Mouse (Mus musculus): Measurements from ENCODE around the gene Spata22. TPM values are rescaled to one million over a fixed set of nuclear protein-coding genes. Genes with fewer than 3 reads are reported as not detected.
"Not testable (repeated sequence)": the region's sequence is repeated elsewhere in the genome, so short reads cannot be mapped to it uniquely, and the experiment has no call there.

Spata22 gene
- total RNA-seq (2021), result not detected
- long read RNA-seq, experiment 1, result 0 reads
- long read RNA-seq, experiment 2, result 0 reads

DNA sequence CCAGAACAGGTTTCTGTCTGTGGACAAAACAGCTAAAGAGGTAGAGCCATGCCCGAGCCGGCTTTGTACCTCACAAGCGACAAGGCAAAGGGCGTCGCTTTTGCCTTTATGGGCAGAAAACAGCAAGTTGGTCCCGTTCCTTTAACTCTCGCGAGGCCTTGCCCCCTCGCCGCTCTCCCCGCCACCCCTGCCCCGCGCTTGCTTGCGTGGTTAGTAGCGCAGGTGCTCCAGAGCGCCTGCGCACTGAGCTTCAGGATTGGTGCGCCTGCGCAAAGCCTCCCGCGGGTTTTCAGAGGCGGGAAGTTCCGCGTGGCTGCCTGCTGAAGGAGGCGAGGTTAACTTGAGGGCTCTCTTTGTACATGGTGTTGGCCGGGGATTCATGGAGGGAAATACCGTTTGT lies at the start of gene Spata22, which contains the start of the genes Aspa and Gm49340:
Spata22 (plus strand) TSS at position 300 of the 400 bp plus-strand sequence.
Aspa (minus strand) TSS at position 155 of the 400 bp plus-strand sequence.
Gm49340 (plus strand) TSS at position 300 of the 400 bp plus-strand sequence.
- no peak for DNase-seq

DNA sequence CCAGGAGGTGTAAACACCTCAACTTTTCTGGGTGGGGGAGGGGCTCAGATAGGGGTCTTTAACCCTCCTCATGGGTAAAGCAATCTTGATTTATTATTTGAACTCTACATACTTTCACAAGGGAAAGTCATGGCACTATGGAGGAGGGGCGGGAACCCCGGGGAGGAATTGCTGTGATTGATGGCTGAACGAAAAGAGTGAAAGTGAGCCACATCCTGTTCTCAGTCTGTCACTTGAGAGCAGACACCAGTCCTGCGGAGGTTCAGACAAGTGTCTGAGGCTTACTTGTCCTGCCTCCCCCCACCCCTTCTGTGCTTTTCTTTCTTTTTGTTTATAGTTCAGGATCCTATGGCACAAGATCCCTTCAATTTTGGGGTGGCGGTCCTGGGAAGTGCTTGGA lies 48.8 kb upstream of the Spata22 start:
- DNase-seq, result no peak

DNA sequence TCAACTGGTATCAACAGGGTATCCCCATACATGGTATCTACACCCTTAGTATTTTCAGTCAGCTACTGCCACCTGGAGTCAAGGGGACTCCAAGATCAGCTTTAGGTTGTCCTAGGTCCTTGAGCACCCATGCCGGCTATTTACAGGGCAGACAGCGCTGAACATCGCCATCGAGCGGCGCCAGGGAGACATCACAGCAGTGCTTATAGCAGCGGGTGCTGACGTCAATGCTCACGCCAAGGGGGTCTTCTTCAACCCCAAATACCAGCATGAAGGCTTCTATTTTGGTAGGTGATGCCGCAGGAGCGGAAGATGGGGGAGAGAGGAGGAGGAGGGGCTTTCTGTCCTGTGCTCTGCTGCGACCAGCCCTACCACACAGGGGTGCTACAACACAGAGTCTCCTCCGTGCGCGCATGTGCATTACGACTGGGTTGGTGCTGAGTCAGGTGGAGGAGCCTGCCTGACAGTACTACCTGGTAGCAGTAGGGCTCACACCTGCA lies 48.0 kb upstream of the Spata22 start:
- peak; percentile 43 for DNase-seq

DNA sequence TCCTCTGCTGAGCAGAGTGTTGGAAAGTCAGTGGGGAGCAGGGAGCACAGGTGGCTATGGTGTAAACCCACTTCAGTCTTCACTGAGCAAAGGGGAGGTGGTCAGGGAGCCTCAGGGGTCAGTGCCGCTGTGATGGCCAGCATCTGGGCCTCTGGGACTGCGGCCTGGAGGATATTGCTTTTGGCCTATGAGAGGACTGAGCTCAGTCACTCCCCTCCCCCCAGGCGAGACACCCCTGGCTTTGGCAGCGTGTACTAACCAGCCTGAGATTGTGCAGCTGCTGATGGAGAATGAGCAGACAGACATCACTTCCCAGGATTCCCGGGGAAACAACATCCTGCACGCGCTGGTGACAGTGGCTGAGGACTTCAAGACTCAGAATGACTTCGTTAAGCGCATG lies 46.2 kb upstream of the Spata22 start:
- no peak for DNase-seq

DNA sequence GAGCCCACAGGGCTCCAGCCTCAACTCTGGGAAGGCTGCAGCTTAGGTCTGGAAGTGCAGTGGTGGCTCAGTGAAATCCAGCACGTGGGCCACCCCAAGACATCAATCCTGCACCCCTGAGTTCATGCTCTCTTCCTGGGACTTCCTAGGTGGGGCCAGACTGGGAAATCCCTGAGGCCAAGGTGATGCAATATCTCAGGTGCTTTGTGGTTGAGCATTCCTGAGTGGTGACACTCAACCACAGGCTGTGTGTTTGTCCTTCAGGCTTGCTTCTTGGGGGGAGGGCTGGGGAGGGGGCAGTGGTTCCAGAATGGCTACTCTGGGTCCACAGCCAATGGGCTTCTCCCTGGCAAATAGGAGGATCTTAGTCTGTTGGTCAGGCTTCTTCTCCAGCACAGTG lies 45.6 kb upstream of the Spata22 start:
- no peak for DNase-seq

DNA sequence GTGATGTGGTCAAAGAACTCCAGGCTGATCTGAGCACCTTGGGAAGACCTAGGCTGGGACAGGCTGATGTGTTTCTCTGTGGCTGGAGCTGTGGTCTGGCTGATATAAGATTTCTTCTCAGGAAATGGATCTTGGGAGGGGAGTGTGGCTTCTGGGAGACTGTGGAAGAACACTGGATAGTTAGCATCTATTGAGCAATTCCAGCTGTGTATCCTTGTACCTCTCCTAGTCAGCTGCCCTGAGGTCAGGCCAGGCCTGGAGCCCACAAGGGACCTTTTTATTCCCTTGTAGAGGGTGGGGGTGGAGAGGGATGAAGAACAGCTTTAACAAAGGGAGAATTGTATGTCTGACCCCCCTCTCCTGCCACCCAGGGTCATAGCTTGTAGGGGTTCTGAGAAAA lies 45.2 kb upstream of the Spata22 start:
- no peak for DNase-seq

DNA sequence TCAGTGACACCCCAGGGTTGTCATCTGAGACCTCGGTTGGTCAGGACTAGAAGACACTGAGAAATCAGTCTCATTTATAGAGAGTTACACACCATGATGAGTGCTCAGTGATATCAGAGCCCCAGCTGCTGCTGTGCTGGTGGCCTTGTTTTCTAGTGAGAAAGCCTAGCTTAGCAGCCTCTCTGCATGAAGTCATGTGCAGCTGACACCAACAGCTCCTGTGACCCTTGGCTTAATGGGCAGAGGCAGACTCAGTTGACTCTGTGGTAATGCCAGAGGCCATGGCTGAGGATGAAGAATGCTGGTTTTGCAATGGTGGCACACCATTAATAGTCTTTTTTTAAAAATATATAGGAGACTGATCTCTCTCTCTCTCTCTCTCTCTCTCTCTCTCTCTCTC lies 39.9 kb upstream of the Spata22 start:
- no peak for DNase-seq

DNA sequence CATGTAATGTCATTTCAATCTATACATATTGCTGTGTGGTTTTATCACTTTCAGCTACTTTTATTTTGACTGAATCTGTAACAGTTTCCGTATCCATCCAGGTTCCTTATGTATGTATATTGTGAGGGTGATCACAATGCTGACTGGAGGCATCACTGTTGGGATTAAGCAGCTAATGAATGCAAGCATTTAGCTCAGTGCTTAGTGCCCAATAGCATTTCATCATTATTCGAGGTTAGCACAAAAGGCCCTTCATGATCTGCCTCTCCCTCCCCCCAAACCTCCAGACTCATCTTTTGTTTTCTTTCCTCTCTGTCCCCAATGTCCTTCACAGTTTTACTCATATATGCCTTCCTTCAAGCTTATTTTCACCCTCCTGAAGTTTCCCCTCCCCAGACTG lies 26.4 kb upstream of the Spata22 start:
- no peak for DNase-seq

DNA sequence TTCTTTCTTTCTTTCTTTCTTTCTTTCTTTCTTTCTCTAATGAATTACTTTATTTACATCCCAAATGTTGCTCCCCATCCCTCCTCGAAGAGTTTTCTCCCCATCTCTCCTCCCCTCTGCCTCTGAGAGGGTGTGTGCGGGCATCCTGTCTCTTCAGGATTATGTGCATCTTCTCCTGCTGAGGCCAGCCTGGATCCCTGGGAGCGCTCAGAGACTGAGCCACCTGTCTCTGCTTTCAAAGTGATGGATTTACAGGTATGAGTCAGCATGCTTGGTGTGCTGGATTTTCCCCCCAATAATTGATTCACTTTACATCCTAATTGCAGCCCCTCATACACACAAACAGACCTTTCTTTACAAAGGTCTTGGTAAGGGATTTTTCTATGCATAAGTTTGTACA lies 13.6 kb upstream of the Spata22 start:
- no peak for DNase-seq

DNA sequence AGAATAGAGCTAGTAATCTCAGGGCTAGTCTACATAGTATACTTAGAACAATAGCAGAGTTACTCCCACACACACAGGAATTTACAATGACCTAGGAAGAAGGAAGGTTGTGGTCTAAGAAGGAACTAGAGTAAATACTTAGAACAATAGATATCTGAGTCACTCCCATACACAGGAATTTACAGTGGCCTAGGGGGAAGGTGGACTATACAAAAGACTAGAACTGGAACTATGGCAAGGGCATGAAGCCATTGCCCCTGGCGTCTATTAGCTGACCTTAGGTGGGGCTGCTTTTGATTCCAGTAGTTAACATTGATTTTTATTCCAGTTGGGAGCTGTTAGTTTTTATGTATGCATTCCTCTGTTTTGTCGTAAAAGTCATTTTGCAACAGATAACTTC lies 11.0 kb upstream of the Spata22 start:
- not testable (repeated sequence) for DNase-seq

DNA sequence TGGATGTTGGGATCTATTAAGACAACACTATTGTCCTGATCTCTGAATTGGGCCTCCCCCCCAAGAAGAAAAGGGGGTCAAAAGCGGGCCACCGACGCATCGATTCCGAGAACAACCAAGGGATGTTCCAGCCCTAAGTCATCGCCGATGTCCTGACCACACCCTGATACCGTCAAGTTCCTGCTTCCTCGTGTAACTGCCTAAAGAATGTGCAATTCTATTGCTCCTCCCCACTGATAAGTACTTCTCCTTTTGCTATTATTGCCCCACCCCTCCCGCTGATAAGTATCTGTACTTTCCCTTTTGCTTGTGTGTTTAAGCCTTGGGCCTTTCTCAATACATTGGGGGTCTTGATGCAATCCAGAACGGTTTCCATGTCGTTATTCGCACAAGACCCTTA lies 8.5 kb upstream of the Spata22 start:
- not testable (repeated sequence) for DNase-seq

DNA sequence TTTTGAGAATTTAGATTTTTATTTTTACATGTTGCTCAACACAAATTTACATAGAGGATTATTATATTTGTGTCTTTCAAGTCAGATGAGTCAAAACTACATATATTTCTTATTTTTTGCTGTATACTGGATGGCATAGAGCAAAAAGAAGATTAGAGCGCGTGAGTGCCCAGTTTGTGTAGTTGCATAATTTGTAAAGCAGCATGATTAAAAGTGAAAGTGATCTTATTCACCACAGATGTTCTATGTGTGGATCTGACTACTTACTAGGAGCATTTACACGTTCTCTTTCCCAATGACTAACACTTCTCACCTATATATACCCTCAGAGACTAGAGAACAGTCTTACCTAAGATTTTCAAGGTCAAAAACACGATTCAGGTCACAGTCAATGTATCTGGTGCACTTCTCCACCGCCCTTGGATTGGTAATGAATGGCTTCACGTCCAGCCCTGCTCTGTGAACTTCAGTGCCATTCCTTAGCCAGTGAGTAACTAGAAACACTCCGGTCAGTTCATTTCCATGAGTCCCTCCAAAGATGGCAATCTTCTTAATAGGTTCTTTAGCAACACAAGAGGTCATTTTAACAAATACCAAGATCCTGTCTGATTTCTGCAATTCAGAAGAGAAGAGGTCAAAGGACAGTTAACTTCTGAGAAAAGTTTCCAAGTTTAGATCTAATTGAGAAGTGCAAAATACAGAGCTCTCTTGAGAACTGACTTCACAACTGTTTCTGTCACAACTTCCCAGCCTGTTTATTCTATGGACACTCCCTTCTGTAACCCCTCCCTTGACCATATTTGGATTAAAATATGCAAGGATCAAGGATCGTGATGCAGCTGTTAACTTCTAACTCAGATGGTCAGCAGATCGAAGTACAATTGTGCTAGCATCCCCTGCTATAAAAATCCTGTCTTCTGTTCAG lies 5.4 kb upstream of the Spata22 start:
- DNase-seq, result no peak

DNA sequence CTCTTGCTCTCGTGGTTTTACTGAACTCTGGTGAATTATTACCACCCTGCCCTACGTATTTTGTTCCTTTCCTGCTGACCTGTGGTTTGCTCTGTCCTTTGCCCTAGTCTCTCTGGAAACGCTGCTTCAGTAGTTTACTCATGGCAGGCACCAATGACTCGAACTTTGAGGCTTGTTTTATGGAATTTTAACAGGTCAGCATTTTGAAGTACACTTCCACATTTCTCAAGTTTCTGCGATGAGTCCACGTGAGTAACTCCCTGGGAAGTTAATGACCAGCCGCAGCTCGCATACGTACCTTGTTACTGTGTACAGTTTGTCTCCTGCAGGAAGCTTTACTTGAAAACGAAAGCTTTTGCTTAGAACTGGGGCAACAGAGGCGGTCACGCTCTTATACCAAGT lies 3.1 kb upstream of the Spata22 start:
- DNase-seq, result no peak

DNA sequence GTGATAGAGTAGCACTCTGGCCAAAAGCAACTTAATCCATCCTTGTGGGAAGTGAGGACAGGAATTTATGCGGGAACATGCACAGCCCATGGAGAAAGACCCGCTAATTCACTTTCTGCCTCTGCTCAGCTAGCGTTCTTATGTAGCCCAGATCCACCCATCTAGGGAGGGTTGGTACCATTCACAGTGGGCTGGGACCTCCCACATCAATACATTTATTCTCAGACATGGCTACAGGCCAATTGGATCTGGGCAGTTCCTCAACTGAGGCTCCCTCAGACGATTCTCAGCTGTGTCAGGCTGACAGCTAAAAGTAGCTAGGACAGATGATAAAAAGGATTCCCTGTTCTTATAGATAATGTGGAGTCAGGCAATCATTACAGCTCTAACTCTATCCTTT lies 2.2 kb upstream of the Spata22 start:
- DNase-seq, result no peak

DNA sequence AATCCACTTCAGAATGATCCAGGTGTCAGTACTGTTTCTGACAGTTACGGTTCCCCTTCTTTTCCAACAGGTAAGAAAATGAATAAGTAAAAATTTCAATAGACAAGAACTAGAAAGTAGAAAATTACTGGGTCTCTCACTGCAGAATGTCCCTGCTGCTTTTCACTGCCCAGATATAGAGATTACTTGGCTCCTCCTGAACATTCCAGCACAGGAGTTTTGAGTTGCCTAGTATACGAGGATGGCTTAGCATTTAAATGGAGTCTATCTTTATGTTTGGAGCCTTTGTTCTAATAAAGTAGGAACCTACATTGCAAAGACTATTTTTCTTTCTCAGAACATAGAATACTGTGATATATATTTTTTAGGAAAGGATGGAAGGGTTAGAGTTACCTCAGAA lies 3.8 kb downstream of the Spata22 start:
- DNase-seq, result no peak

DNA sequence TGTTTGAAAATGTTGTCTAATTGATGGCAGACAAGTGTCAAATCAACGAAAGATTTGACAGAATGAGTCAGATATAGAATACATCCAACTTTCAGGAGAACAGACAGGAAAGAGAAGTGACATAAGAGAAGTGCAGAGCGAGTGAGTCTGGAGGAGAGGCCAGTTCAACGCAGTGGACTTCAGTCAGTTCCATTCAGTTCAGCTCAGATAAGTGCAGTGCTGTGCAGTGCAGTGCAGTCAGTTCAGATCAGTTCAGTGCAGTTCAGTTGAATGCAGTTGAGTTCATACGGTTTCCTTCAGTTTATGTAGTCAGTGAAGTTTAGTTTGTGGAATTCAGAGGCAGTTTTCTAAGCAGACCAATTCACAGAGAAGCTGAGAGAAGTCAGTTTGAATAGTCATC lies 7.4 kb downstream of the Spata22 start:
- DNase-seq, result no peak

DNA sequence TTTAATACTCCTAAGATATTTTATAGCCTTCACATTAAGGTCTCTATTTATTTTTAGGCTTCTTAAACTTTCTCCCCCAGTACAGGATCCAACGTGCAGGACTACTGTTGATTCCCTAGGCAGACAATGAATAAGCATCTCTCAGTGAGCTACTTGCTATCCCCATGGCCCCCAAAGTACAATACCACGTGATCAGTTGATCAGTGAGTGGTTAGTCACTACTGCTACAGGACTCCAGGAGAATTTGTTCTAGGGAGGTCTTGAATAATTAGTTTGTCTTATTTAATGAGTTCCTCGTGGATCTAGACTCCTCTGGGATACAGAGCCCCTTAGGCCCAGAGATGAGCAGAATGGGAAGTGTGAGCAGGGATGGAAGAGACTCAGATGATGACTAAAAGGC lies 20.9 kb downstream of the Spata22 start, which contains the start of gene Olfr20:
Olfr20 (plus strand) TSS at position 301 of the 400 bp plus-strand sequence.
- DNase-seq, result no peak

DNA sequence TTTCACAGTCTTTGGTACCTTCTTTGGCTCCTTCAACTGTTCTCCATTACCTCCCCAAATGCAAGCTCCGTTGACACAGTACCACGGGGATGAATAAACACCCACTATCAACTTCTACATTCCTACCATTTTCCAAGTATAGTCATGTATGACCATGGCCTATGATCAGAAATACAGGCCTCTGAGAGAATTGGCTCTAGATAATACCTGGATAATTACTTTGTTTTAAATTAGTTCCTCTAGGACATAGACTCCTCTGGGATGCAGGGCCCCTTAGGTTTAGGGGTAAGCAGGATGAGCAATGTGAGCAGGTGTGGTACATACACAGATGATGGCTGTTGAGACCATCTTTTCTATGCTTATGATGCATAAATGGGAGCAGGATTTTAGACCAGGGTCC lies 41.4 kb downstream of the Spata22 start, which contains the start of gene Olfr376:
Olfr376 (plus strand) TSS at position 301 of the 400 bp plus-strand sequence.
- no peak for DNase-seq

DNA sequence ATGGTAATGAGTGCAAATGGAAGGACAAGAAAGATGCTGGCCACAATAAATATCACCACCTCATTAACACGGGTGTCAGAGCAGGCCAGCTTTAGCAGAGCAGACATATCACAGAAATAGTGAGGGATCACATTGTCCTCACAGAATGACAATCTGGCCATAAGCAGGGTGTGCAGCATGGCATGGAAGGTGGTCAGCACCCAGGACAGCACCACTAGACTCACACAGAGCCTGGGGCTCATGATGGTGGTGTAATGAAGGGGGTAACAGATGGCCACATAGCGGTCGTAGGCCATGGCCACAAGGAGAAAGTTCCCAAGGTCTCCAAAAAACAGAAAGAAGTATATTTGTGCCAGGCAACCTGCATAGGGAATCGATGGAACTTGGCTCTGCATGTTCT lies 65.8 kb downstream of the Spata22 start:
- DNase-seq, result no peak
